Mouse (Mus musculus) small intestine, adult 2 months (tissue): ENCODE data around the gene Dock2.

Source experiments
- CTCF ChIP-seq: fragments of 200-500 bp; IDR thresholded peaks from 2 replicates; pipeline ENCODE4 v1.5.1; 2012; ENCODE audit warnings: low read depth, mild to moderate bottlenecking, control low read depth, inconsistent platforms, low read length, moderate library complexity, mixed read lengths; ENCODE audit not compliant: insufficient replicate concordance, insufficient read length; ENCODE audit errors: extremely low read depth
- POLR2A ChIP-seq: fragments of 200-500 bp; IDR thresholded peaks from 2 replicates; pipeline ENCODE4 v1.6.1; 2012; ENCODE audit warnings: low read depth, mild to moderate bottlenecking, control low read depth, inconsistent platforms, low read length, moderate library complexity

DNA sequence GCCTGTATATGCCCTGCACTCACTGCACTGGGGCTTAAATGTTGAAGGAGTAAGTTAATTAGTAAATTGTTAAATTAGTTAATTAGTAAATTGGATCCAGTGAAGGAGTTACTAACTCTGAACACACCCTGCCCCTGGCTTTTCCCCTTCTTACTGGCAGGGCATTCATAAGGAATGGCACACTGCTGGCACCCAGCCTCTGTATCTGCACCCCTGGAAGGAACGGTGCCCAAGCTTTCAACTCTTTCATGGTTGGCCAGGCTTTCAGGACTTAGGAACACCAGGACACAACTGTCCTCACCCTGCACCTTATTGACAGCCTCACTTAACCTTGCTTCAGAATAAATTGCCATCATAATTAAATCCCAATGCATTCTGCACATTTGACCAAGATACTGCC is 359.1 kb downstream of the Dock2 start:
- TF ChIP-seq POLR2A = no peak
- TF ChIP-seq CTCF = no peak
